In genomic region chr1:180725704-180726179, GRCm38 (mm10) we compare ENCODE assay signal across 8 mouse cellular contexts. TPM values are rescaled to one million over a fixed set of nuclear protein-coding genes. Genes with fewer than 3 reads are reported as not detected.
DNase-seq lines count a peak whose midpoint lies in the region; ATAC-seq lines count a peak whose summit lies in the region.

Gene Acbd3, plus strand, starts transcription at chr1:180726043.

- ATAC-seq in hindbrain, embryonic 12.5 days (ENCODE audit: low FRiP score), result peak; percentile 95

- peak within 1 kb of the TSS; percentile 99 for H3K4me3 ChIP-seq in hindbrain, embryonic 12.5 days

- H3K27ac ChIP-seq in hindbrain, embryonic 12.5 days, result peak within 1 kb of the TSS; percentile 94

- no peaks in the 10 kb centered on the region for H3K27me3 ChIP-seq in hindbrain, embryonic 12.5 days

- peak; percentile 94 for DNase-seq in Muller cell, postnatal 12 days (ENCODE audit: inconsistent ontology term)
- DNase-seq in cerebellum, adult 9-11 months, result peak; percentile 90
- peak; percentile 86 to 89 for DNase-seq in frontal cortex, postnatal 10 days (ENCODE audit: low spot score in 2 of 2)
- peak; percentile 84 to 89 for DNase-seq in layer of hippocampus, postnatal 14 days (ENCODE audit: low spot score in 2 of 2)
- peak; percentile 92 for DNase-seq in lung, postnatal 14 days
- DNase-seq in retina, adult 2 months (ENCODE audit: low read depth, low spot score), result peak; percentile 77
- peak; percentile 95 to 97 for DNase-seq in thymus, postnatal 36 days

- peak within 1 kb of the TSS; percentile 63 for H3K4me2 ChIP-seq in hindbrain, embryonic 12.5 days (replicated peaks)

- no peaks in the 10 kb centered on the region for H3K36me3 ChIP-seq in hindbrain, embryonic 12.5 days

- under 1% methylated on average over 50 of the region's 52 CpGs for WGBS in hindbrain, embryonic 12.5 days

- H3K9ac ChIP-seq in hindbrain, embryonic 12.5 days, result peak within 1 kb of the TSS; percentile 94

- H3K9me3 ChIP-seq in hindbrain, embryonic 12.5 days (replicated peaks), result no peaks in the 10 kb centered on the region

- H3K4me1 ChIP-seq in hindbrain, embryonic 12.5 days, result peaks cover 25% of the 10 kb centered on the region

RNA-seq across cellular contexts. Expression of gene Acbd3, which starts in this region (rescaled TPM):
- polyA plus RNA-seq in hindbrain, embryonic 12.5 days (2016; fragmentation: Nextera tagmentation; extraction: Ambion mirVana), result 31.5 and 32.7 TPM in 2 replicates
- total RNA-seq in layer of hippocampus, postnatal 14 days (2021), result 10 to 100 TPM; 29.9 to 31.7 TPM

Comparison
In these comparisons a context has a peak if more than half of its experiments do, and no peak if none do; other contexts are left out.
1. Peak in every context shown above with its lines: DNase-seq, ATAC-seq, H3K4me3 ChIP-seq and H3K27ac ChIP-seq.